Mouse (Mus musculus): ENCODE data around the gene Cela3b. TPM values are rescaled to one million over a fixed set of nuclear protein-coding genes. Genes with fewer than 3 reads are reported as not detected.

The Cela3b gene
- total and polyA plus RNA-seq, 2 experiments = 0.42 to 59.5 TPM

GRCm38 (mm10) chr4:137453234-137453767, 23.0 kb upstream of the Cela3b start, which contains the start of gene 1700013G24Rik:
1700013G24Rik (plus strand) TSS chr4:137453284.
- H3K27me3 ChIP-seq (ENCODE audit: control insufficient read depth, insufficient read depth, low read length) = no peaks in the 10 kb centered on the region
- H3K4me1 ChIP-seq (ENCODE audit: control insufficient read depth, insufficient read depth, low read length) = no peaks in the 10 kb centered on the region
- H3K36me3 ChIP-seq (ENCODE audit: control insufficient read depth, insufficient read depth, low read length) = no peaks in the 10 kb centered on the region
- DNase-seq (ENCODE audit: extremely low read depth, low read depth, low spot score) = no peak
- TF ChIP-seq CTCF (IDR thresholded peaks at IDR 0.05; ENCODE audit: low read depth, low read length) (no peak), POLR2A (IDR thresholded peaks at IDR 0.05; ENCODE audit: extremely low read depth, insufficient read depth, low read length) (no peak)
- no peaks in the 10 kb centered on the region for H3K79me2 ChIP-seq (ENCODE audit: control insufficient read depth, insufficient read depth, low read length)
- no peak within 1 kb of the TSS for H3K9ac ChIP-seq (ENCODE audit: low read depth, low read length)
- WGBS = 95% methylated on average over 8 of the region's 8 CpGs
- H3K4me3 ChIP-seq (ENCODE audit: insufficient read depth, low read depth, low read length) = no peak within 1 kb of the TSS
- no peak within 1 kb of the TSS for H3K27ac ChIP-seq (replicated peaks; ENCODE audit: insufficient read depth, low read depth, low read length)

DNA sequence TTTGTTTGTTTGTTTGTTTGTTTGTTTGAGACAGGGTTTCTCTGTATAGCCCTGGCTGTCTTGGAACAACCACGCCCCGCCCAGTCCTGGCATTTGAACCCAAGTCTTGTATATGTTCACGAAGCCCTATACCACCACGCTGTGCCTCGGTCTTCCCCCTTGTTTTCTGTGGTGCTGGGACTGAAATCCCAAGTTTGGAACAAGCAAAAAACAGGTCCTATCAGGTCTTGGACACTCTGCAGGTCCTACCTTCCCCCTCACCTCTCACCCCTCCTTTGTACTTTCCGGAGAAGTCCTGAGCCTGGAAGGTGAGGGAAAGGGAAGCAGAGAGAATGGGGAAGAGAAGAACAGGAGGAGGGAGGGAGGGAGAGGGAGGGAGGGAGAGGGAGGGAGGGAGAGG, 21.9 kb upstream of the Cela3b start:
- no peak for DNase-seq (ENCODE audit: extremely low read depth, low read depth, low spot score)
- Histone ChIP-seq H3K79me2 (ENCODE audit: control insufficient read depth, insufficient read depth, low read length) (no peaks in the 10 kb centered on the region), H3K4me3 (ENCODE audit: insufficient read depth, low read depth, low read length) (no peak overlapping the region), H3K36me3 (ENCODE audit: control insufficient read depth, insufficient read depth, low read length) (no peaks in the 10 kb centered on the region), H3K9ac (ENCODE audit: low read depth, low read length) (no peak overlapping the region), H3K4me1 (ENCODE audit: control insufficient read depth, insufficient read depth, low read length) (no peaks in the 10 kb centered on the region), H3K27me3 (ENCODE audit: control insufficient read depth, insufficient read depth, low read length) (no peaks in the 10 kb centered on the region), H3K27ac (replicated peaks; ENCODE audit: insufficient read depth, low read depth, low read length) (no peak overlapping the region)
- TF ChIP-seq CTCF (IDR thresholded peaks at IDR 0.05; ENCODE audit: low read depth, low read length) (no peak), POLR2A (IDR thresholded peaks at IDR 0.05; ENCODE audit: extremely low read depth, insufficient read depth, low read length) (no peak)
- WGBS = 97% methylated on average over 6 of the region's 6 CpGs

DNA sequence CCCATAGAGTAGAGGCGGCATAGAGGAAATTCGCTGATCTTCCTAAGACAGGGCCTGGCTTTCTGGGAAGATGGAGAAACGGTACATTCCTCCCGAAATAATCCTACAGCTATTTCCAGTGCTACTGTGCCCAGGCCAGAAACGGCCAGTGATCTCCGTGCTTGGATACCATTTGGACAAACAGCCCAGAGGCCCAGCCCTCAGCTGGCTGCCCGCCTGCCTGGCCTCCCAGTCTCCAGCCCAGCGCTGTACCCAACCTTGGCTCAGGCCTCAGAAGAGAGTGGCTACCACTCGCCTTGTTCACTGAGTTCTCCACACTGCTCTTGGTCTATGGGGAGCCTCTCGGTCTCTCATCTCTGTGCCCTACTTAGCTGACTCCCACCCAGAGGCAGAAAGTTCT, 19.4 kb upstream of the Cela3b start:
- TF ChIP-seq CTCF (IDR thresholded peaks at IDR 0.05; ENCODE audit: low read depth, low read length) (no peak), POLR2A (IDR thresholded peaks at IDR 0.05; ENCODE audit: extremely low read depth, insufficient read depth, low read length) (no peak)
- Histone ChIP-seq H3K27ac (replicated peaks; ENCODE audit: insufficient read depth, low read depth, low read length) (no peak overlapping the region), H3K9ac (ENCODE audit: low read depth, low read length) (no peak overlapping the region), H3K4me3 (ENCODE audit: insufficient read depth, low read depth, low read length) (no peak overlapping the region), H3K4me1 (ENCODE audit: control insufficient read depth, insufficient read depth, low read length) (no peaks in the 10 kb centered on the region), H3K27me3 (ENCODE audit: control insufficient read depth, insufficient read depth, low read length) (no peaks in the 10 kb centered on the region), H3K36me3 (ENCODE audit: control insufficient read depth, insufficient read depth, low read length) (no peaks in the 10 kb centered on the region), H3K79me2 (ENCODE audit: control insufficient read depth, insufficient read depth, low read length) (no peaks in the 10 kb centered on the region)
- WGBS = 80% methylated on average over 10 of the region's 10 CpGs
- no peak for DNase-seq (ENCODE audit: extremely low read depth, low read depth, low spot score)

GRCm38 (mm10) chr4:137449132-137449531, 18.8 kb upstream of the Cela3b start:
- no peak overlapping the region for H3K4me3 ChIP-seq (ENCODE audit: insufficient read depth, low read depth, low read length)
- no peak overlapping the region for H3K27ac ChIP-seq (replicated peaks; ENCODE audit: insufficient read depth, low read depth, low read length)
- no peak for DNase-seq (ENCODE audit: extremely low read depth, low read depth, low spot score)
- WGBS = 81% methylated on average over 2 of the region's 2 CpGs
- H3K9ac ChIP-seq (ENCODE audit: low read depth, low read length) = no peak overlapping the region
- no peaks in the 10 kb centered on the region for H3K4me1 ChIP-seq (ENCODE audit: control insufficient read depth, insufficient read depth, low read length)
- no peaks in the 10 kb centered on the region for H3K36me3 ChIP-seq (ENCODE audit: control insufficient read depth, insufficient read depth, low read length)
- TF ChIP-seq POLR2A (IDR thresholded peaks at IDR 0.05; ENCODE audit: extremely low read depth, insufficient read depth, low read length) = no peak
- TF ChIP-seq CTCF (IDR thresholded peaks at IDR 0.05; ENCODE audit: low read depth, low read length) = no peak
- H3K79me2 ChIP-seq (ENCODE audit: control insufficient read depth, insufficient read depth, low read length) = no peaks in the 10 kb centered on the region
- H3K27me3 ChIP-seq (ENCODE audit: control insufficient read depth, insufficient read depth, low read length) = no peaks in the 10 kb centered on the region

DNA sequence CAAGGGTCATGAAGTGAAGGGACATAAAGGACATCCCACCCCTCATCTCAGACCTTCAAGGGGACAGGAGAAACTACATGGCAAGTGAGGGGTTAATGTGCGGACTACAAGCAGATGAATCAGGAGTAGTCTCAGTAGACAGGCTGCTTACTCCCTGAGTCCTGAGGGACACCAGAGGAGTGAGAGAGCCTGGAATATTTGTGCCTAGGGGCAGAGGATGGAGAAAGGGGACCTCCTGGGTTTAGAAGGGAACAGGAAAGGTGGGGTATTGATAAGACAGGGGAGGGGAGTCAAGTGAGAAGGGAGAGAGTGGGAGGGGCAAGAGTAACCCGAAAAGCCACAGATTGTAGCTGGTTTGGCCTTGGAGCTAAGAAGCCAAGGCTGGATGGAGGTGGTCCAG, 18.3 kb upstream of the Cela3b start:
- Histone ChIP-seq H3K27me3 (ENCODE audit: control insufficient read depth, insufficient read depth, low read length) (no peaks in the 10 kb centered on the region), H3K4me3 (ENCODE audit: insufficient read depth, low read depth, low read length) (no peak overlapping the region), H3K27ac (replicated peaks; ENCODE audit: insufficient read depth, low read depth, low read length) (no peak overlapping the region), H3K9ac (ENCODE audit: low read depth, low read length) (no peak overlapping the region), H3K36me3 (ENCODE audit: control insufficient read depth, insufficient read depth, low read length) (no peaks in the 10 kb centered on the region), H3K79me2 (ENCODE audit: control insufficient read depth, insufficient read depth, low read length) (no peaks in the 10 kb centered on the region), H3K4me1 (ENCODE audit: control insufficient read depth, insufficient read depth, low read length) (no peaks in the 10 kb centered on the region)
- DNase-seq (ENCODE audit: extremely low read depth, low read depth, low spot score) = no peak
- TF ChIP-seq POLR2A (IDR thresholded peaks at IDR 0.05; ENCODE audit: extremely low read depth, insufficient read depth, low read length) = no peak
- no peak for TF ChIP-seq CTCF (IDR thresholded peaks at IDR 0.05; ENCODE audit: low read depth, low read length)
- 76% methylated on average over 2 of the region's 2 CpGs for WGBS

GRCm38 (mm10) chr4:137448197-137448596, 17.9 kb upstream of the Cela3b start:
- Histone ChIP-seq H3K9ac (ENCODE audit: low read depth, low read length) (no peak overlapping the region), H3K4me3 (ENCODE audit: insufficient read depth, low read depth, low read length) (no peak overlapping the region), H3K4me1 (ENCODE audit: control insufficient read depth, insufficient read depth, low read length) (no peaks in the 10 kb centered on the region), H3K27me3 (ENCODE audit: control insufficient read depth, insufficient read depth, low read length) (no peaks in the 10 kb centered on the region), H3K79me2 (ENCODE audit: control insufficient read depth, insufficient read depth, low read length) (no peaks in the 10 kb centered on the region), H3K27ac (replicated peaks; ENCODE audit: insufficient read depth, low read depth, low read length) (no peak overlapping the region), H3K36me3 (ENCODE audit: control insufficient read depth, insufficient read depth, low read length) (no peaks in the 10 kb centered on the region)
- WGBS = 65% methylated on average over 6 of the region's 6 CpGs
- no peak for DNase-seq (ENCODE audit: extremely low read depth, low read depth, low spot score)
- TF ChIP-seq POLR2A (IDR thresholded peaks at IDR 0.05; ENCODE audit: extremely low read depth, insufficient read depth, low read length) = no peak
- TF ChIP-seq CTCF (IDR thresholded peaks at IDR 0.05; ENCODE audit: low read depth, low read length) = no peak

Data from liver, adult 2 months (tissue).